Mouse (Mus musculus): Measurements from ENCODE around the gene Gm10320. TPM values are rescaled to one million over a fixed set of nuclear protein-coding genes. Genes with fewer than 3 reads are reported as not detected.

Gene Gm10320
- polyA plus RNA-seq, 1 experiment = 1.1 TPM

GRCm38 (mm10) chr13:98498080-98498479 lies 6.3 kb upstream of the Gm10320 start:
- Histone ChIP-seq H3K4me1 (ENCODE audit: control insufficient read depth, insufficient read depth, low read length) (peaks cover 7% of the 10 kb centered on the region; the same call in 1 of the 2 replicates), H3K36me3 (ENCODE audit: control insufficient read depth, insufficient read depth, low read length) (no peaks in the 10 kb centered on the region), H3K27me3 (replicated peaks; ENCODE audit: control insufficient read depth, insufficient read depth, low read length) (peaks cover 4% of the 10 kb centered on the region), H3K4me3 (ENCODE audit: insufficient read depth, low read depth, low read length) (no peak overlapping the region), H3K27ac (ENCODE audit: insufficient read depth, low read depth, low read length) (no peak overlapping the region)
- TF ChIP-seq POLR2A (IDR thresholded peaks at IDR 0.05; ENCODE audit: low read depth, low read length) (no peak), CTCF (conservative IDR thresholded peaks at IDR 0.05; ENCODE audit: insufficient read depth, insufficient read length, low read depth, low read length) (no peak)
- no peak for DNase-seq
- 67% methylated on average over 11 of the region's 11 CpGs for WGBS

GRCm38 (mm10) chr13:98496917-98497870 lies 5.4 kb upstream of the Gm10320 start:
- Histone ChIP-seq H3K4me1 (ENCODE audit: control insufficient read depth, insufficient read depth, low read length) (peaks cover 4% of the 10 kb centered on the region; the same call in 1 of the 2 replicates), H3K27ac (ENCODE audit: insufficient read depth, low read depth, low read length) (no peak overlapping the region), H3K36me3 (ENCODE audit: control insufficient read depth, insufficient read depth, low read length) (no peaks in the 10 kb centered on the region), H3K4me3 (ENCODE audit: insufficient read depth, low read depth, low read length) (no peak overlapping the region), H3K27me3 (replicated peaks; ENCODE audit: control insufficient read depth, insufficient read depth, low read length) (0 out of 2 replicates have a peak, but pooled peaks cover 2% of the 10 kb centered on the region)
- peak; percentile 83 for DNase-seq
- WGBS = 15% methylated on average over 16 of the region's 16 CpGs
- peak; percentile 52 for TF ChIP-seq CTCF (conservative IDR thresholded peaks at IDR 0.05; ENCODE audit: insufficient read depth, insufficient read length, low read depth, low read length)
- no peak for TF ChIP-seq POLR2A (IDR thresholded peaks at IDR 0.05; ENCODE audit: low read depth, low read length)

GRCm38 (mm10) chr13:98494492-98495064 lies 2.8 kb upstream of the Gm10320 start:
- 80% methylated on average over 7 of the region's 8 CpGs for WGBS
- H3K27ac ChIP-seq (ENCODE audit: insufficient read depth, low read depth, low read length) = no peak overlapping the region

GRCm38 (mm10) chr13:98492569-98493255 lies 911 bp upstream of the Gm10320 start:
- H3K27ac ChIP-seq (ENCODE audit: insufficient read depth, low read depth, low read length) = no peak overlapping the region
- H3K4me3 ChIP-seq (ENCODE audit: insufficient read depth, low read depth, low read length) = no peak overlapping the region
- peaks cover 4% of the 10 kb centered on the region; the same call in 1 of the 2 replicates for H3K4me1 ChIP-seq (ENCODE audit: control insufficient read depth, insufficient read depth, low read length)
- no peak for TF ChIP-seq POLR2A (IDR thresholded peaks at IDR 0.05; ENCODE audit: low read depth, low read length)
- TF ChIP-seq CTCF (conservative IDR thresholded peaks at IDR 0.05; ENCODE audit: insufficient read depth, insufficient read length, low read depth, low read length) = no peak
- no peaks in the 10 kb centered on the region; the same call in 1 of the 2 replicates for H3K27me3 ChIP-seq (replicated peaks; ENCODE audit: control insufficient read depth, insufficient read depth, low read length)
- WGBS = 56% methylated on average over 9 of the region's 9 CpGs
- DNase-seq = no peak
- no peaks in the 10 kb centered on the region for H3K36me3 ChIP-seq (ENCODE audit: control insufficient read depth, insufficient read depth, low read length)

More at GRCm38 (mm10) chr13:98494492-98495064, 2.8 kb upstream of the Gm10320 start:
- no peaks in the 10 kb centered on the region for H3K36me3 ChIP-seq (ENCODE audit: control insufficient read depth, insufficient read depth, low read length)
- no peak overlapping the region for H3K4me3 ChIP-seq (ENCODE audit: insufficient read depth, low read depth, low read length)
- TF ChIP-seq CTCF (conservative IDR thresholded peaks at IDR 0.05; ENCODE audit: insufficient read depth, insufficient read length, low read depth, low read length) = no peak
- no peak for TF ChIP-seq POLR2A (IDR thresholded peaks at IDR 0.05; ENCODE audit: low read depth, low read length)
- H3K4me1 ChIP-seq (ENCODE audit: control insufficient read depth, insufficient read depth, low read length) = peaks cover 4% of the 10 kb centered on the region; the same call in 1 of the 2 replicates
- no peaks in the 10 kb centered on the region; the same call in 1 of the 2 replicates for H3K27me3 ChIP-seq (replicated peaks; ENCODE audit: control insufficient read depth, insufficient read depth, low read length)
- no peak for DNase-seq

GRCm38 (mm10) chr13:98486726-98487125 lies 5.1 kb downstream of the Gm10320 start:
- H3K4me3 ChIP-seq (ENCODE audit: insufficient read depth, low read depth, low read length) = no peak overlapping the region
- no peaks in the 10 kb centered on the region for H3K36me3 ChIP-seq (ENCODE audit: control insufficient read depth, insufficient read depth, low read length)
- DNase-seq = no peak
- H3K27me3 ChIP-seq (replicated peaks; ENCODE audit: control insufficient read depth, insufficient read depth, low read length) = no peaks in the 10 kb centered on the region
- no peak overlapping the region for H3K27ac ChIP-seq (ENCODE audit: insufficient read depth, low read depth, low read length)
- TF ChIP-seq POLR2A (IDR thresholded peaks at IDR 0.05; ENCODE audit: low read depth, low read length) (no peak), CTCF (conservative IDR thresholded peaks at IDR 0.05; ENCODE audit: insufficient read depth, insufficient read length, low read depth, low read length) (no peak)
- no peaks in the 10 kb centered on the region for H3K4me1 ChIP-seq (ENCODE audit: control insufficient read depth, insufficient read depth, low read length)
- WGBS = 91% methylated on average over 6 of the region's 6 CpGs

GRCm38 (mm10) chr13:98486161-98486560 lies 5.6 kb downstream of the Gm10320 start:
- 88% methylated on average over 3 of the region's 3 CpGs for WGBS
- DNase-seq = no peak
- H3K27me3 ChIP-seq (replicated peaks; ENCODE audit: control insufficient read depth, insufficient read depth, low read length) = no peaks in the 10 kb centered on the region

More at GRCm38 (mm10) chr13:98486161-98486560, 5.6 kb downstream of the Gm10320 start:
- Histone ChIP-seq H3K36me3 (ENCODE audit: control insufficient read depth, insufficient read depth, low read length) (no peaks in the 10 kb centered on the region), H3K4me3 (ENCODE audit: insufficient read depth, low read depth, low read length) (no peak overlapping the region), H3K27ac (ENCODE audit: insufficient read depth, low read depth, low read length) (no peak overlapping the region), H3K4me1 (ENCODE audit: control insufficient read depth, insufficient read depth, low read length) (no peaks in the 10 kb centered on the region)
- no peak for TF ChIP-seq CTCF (conservative IDR thresholded peaks at IDR 0.05; ENCODE audit: insufficient read depth, insufficient read length, low read depth, low read length)
- TF ChIP-seq POLR2A (IDR thresholded peaks at IDR 0.05; ENCODE audit: low read depth, low read length) = no peak
